Mouse (Mus musculus) layer of hippocampus, adult 2 months (tissue): ENCODE measurements at regions not wholly inside any gene's neighbourhood (a gene's known extent, or its start where the extent isn't known, plus 50 kb on each side); places are given as distances from the start of the nearest gene placed in this dataset.

Experiments
- DNase-seq, 2 experiments: peaks; one replicate each; pipeline ENCODE4 v3.0.0; 2022; ENCODE audit warnings: low spot score in 2 of 2
- H3K27ac ChIP-seq: fragments of 200-600 bp; 2 replicates; pipeline ENCODE4 v1.8.1; 2022
- H3K4me3 ChIP-seq: fragments of 200-600 bp; 2 replicates; pipeline ENCODE4 v1.8.1; 2022; ENCODE audit warnings: mild to moderate bottlenecking
- CTCF ChIP-seq: fragments of 200-600 bp; conservative IDR thresholded peaks from 2 replicates; pipeline ENCODE4 v1.8.1; 2022; ENCODE audit warnings: antibody characterized with exemption, mild to moderate bottlenecking, moderate library complexity

GRCm38 (mm10) chr3:52785595-52785994, 231.4 kb downstream of the Cog6 start:
- H3K4me3 ChIP-seq = no peak overlapping the region
- no peak for TF ChIP-seq CTCF
- no peak for DNase-seq
- no peak overlapping the region for H3K27ac ChIP-seq

GRCm38 (mm10) chr3:52784476-52784875, 232.6 kb downstream of the Cog6 start:
- no peak overlapping the region for H3K4me3 ChIP-seq
- DNase-seq = no peak
- TF ChIP-seq CTCF = no peak
- no peak overlapping the region for H3K27ac ChIP-seq

DNA sequence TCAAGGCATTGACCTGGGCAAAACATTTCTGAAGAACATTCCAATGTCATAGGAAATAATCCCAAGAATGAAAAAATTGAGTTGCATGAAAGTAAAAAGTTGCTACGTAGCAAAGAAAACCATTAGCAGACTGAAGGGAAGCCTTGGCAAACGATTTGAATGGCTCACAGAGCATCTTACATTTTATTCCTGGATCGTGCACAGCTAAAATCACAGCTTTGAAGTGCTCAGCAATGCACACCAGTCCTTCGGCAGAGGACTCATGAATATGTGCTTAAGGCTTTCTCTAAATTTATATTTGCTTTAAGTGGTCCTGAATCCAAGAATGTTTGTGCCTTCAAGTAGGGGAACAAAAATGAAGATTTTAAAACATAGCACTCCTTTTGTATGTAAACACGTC, 234.5 kb downstream of the Cog6 start:
- no peak overlapping the region for H3K27ac ChIP-seq
- TF ChIP-seq CTCF = no peak
- DNase-seq = no peak

GRCm38 (mm10) chr3:52781521-52781920, 235.5 kb downstream of the Cog6 start:
- TF ChIP-seq CTCF = no peak
- no peak overlapping the region for H3K4me3 ChIP-seq
- H3K27ac ChIP-seq = no peak overlapping the region
- DNase-seq = no peak

More for the DNA sequence above, 234.5 kb downstream of the Cog6 start:
- H3K4me3 ChIP-seq = no peak overlapping the region

- no peak for DNase-seq
- H3K27ac ChIP-seq = no peak overlapping the region
- no peak overlapping the region for H3K4me3 ChIP-seq
- TF ChIP-seq CTCF = no peak
These were observed 236.7 kb downstream of the Cog6 start for GRCm38 (mm10) chr3:52780356-52780755.

- no peak for DNase-seq
- TF ChIP-seq CTCF = no peak
- no peak overlapping the region for H3K4me3 ChIP-seq
- peak overlapping the region; percentile 74 for H3K27ac ChIP-seq
These were observed 241.2 kb downstream of the Cog6 start for GRCm38 (mm10) chr3:52775875-52776274.

GRCm38 (mm10) chr3:52775156-52775555, 241.9 kb downstream of the Cog6 start:
- no peak for DNase-seq
- Histone ChIP-seq H3K4me3 (no peak overlapping the region), H3K27ac (peak overlapping the region; percentile 74)
- TF ChIP-seq CTCF = no peak

- no peak for TF ChIP-seq CTCF
These were observed 242.3 kb downstream of the Cog6 start for GRCm38 (mm10) chr3:52774734-52775133.

DNA sequence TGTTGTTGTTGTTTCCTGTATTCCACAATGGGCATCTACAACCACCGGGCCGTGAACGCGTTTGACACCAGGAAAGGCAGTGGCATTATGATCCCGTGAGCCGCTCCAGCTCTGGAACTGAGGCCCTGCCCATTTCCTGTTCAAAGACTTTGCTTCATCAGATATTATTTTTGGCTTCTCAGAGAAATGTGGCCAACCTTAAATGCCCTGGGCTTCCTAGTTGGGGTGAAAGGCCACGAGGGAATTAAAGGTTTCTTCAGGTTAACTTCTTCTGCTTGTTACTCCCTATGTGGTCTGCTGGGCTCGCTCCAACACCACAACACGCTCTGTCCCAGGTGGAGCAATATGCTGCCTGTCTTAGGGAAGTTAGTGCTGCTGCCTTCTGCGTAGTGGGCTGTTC, 249.8 kb downstream of the Cog6 start:
- DNase-seq = no peak
- TF ChIP-seq CTCF = no peak
- H3K4me3 ChIP-seq = no peak overlapping the region
- H3K27ac ChIP-seq = peak overlapping the region; percentile 62

More at GRCm38 (mm10) chr3:52774734-52775133, 242.3 kb downstream of the Cog6 start:
- DNase-seq = no peak
- Histone ChIP-seq H3K4me3 (no peak overlapping the region), H3K27ac (peak overlapping the region; percentile 74; the same call in 1 of the 2 replicates)

GRCm38 (mm10) chr3:52766841-52767240, 250.2 kb downstream of the Cog6 start:
- H3K27ac ChIP-seq = peak overlapping the region; percentile 62; the same call in 1 of the 2 replicates
- no peak for TF ChIP-seq CTCF
- DNase-seq = peak; percentile 50 to 58
- no peak overlapping the region for H3K4me3 ChIP-seq

GRCm38 (mm10) chr3:52764166-52764565, 252.9 kb downstream of the Cog6 start:
- H3K27ac ChIP-seq = no peak overlapping the region
- DNase-seq = no peak
- H3K4me3 ChIP-seq = no peak overlapping the region
- TF ChIP-seq CTCF = no peak

DNA sequence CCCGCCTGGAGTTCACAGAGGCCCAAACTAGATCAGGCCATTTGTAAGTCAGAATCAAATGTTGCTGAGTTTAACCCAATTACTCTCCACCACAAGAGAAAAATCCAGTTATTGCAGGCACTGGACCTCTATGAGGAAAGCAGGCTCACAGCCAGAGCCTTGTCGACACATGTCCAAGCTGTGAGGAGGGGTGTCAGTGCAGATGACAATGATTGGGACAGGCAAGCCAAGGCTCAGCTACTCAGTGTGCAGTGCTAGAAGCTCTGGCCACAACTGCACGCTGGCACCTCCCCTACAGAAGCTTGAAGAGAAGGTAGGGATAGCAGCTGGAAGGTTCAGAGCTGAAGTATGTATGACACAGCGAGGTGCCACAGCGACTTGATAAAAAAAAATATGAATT, 253.4 kb downstream of the Cog6 start:
- DNase-seq = no peak
- no peak overlapping the region for H3K4me3 ChIP-seq
- no peak for TF ChIP-seq CTCF
- H3K27ac ChIP-seq = no peak overlapping the region

DNA sequence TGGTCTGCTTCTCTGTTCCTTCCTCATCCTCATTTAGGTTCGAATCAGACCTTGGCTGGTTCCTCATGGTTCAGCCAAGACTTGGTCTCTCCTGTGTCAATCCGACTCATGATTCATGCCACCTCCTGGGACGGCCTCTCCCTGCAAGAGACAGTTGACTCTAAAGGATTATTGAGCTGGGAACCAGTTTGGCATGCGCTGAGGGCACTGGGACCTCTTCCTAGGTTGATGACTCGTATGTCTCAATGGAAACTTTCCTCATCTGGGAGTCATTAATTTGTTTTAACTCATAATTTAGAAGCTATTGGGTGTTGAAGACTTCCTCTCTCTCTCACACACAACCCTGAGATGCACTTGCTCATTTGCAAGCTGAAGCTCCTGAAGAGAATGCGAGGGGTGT, 254.5 kb downstream of the Cog6 start:
- Histone ChIP-seq H3K27ac (no peak overlapping the region), H3K4me3 (no peak overlapping the region)
- TF ChIP-seq CTCF = no peak
- DNase-seq = no peak

GRCm38 (mm10) chr3:52759846-52760245, 257.2 kb downstream of the Cog6 start:
- H3K27ac ChIP-seq = no peak overlapping the region
- H3K4me3 ChIP-seq = no peak overlapping the region
- no peak for DNase-seq
- TF ChIP-seq CTCF = no peak

DNA sequence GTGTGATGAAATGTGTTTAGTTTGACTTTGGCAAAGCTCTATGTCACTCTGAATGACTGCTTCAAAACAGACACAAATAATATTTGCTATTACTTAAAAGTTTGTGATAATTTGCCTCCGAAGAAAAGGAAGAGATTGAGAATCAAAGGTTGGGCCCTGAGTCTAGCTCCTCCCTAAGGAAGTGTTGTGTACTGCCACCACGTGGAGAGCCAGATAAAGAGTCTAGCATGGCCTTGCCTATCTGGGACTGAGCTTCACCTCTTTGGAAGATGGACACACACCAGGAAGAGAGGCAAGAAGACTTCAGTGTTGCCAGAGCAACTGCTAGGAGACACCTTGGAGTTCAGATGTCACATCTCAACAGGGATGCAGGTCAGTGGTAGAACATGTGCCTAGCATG, 258.5 kb downstream of the Cog6 start:
- Histone ChIP-seq H3K27ac (no peak overlapping the region), H3K4me3 (no peak overlapping the region)
- DNase-seq = peak in 1 of 2 experiments; percentile 47
- TF ChIP-seq CTCF = peak; percentile 86
